Mouse (Mus musculus) stomach, embryonic 16.5 days (tissue): ENCODE results near the gene Ppfibp2. TPM values are rescaled to one million over a fixed set of nuclear protein-coding genes. Genes with fewer than 3 reads are reported as not detected.
A peak's percentile ranks its signal among the peaks of the same experiment; 100 is the strongest.

ENCODE experiments used
- ATAC-seq: fragments of 200-750 bp; cut with Nextera tagmentation; 2 replicates; pipeline ENCODE4 v1.8.0; 2017; ENCODE audit warnings: moderate number of reproducible peaks, moderate TSS enrichment; ENCODE audit not compliant: insufficient read depth, low FRiP score
- H3K27ac ChIP-seq: fragments of 300-500 bp; sonication (generic); 2 replicates; pipeline ENCODE4 v1.5.1; 2014; ENCODE audit warnings: low read length
- H3K27me3 ChIP-seq: fragments of 300-500 bp; sonication (generic); 2 replicates; pipeline ENCODE4 v1.6.1; 2014; ENCODE audit warnings: low read length, control low read depth, mixed read lengths; ENCODE audit not compliant: control insufficient read depth, insufficient read depth
- H3K36me3 ChIP-seq: fragments of 300-500 bp; sonication (generic); 2 replicates; pipeline ENCODE4 v1.6.1; 2014; ENCODE audit warnings: low read length; ENCODE audit not compliant: control insufficient read depth, insufficient read depth
- H3K4me1 ChIP-seq: fragments of 300-500 bp; sonication (generic); 2 replicates; pipeline ENCODE4 v1.6.1; 2014; ENCODE audit warnings: low read length, control low read depth, mixed read lengths; ENCODE audit not compliant: control insufficient read depth, insufficient read depth
- H3K4me2 ChIP-seq: fragments of 300-500 bp; sonication (generic); 2 replicates; pipeline ENCODE4 v1.6.1; 2014; ENCODE audit warnings: low read depth, low read length, mixed read lengths
- H3K4me3 ChIP-seq: fragments of 300-500 bp; sonication (generic); replicated peaks from 2 replicates; pipeline ENCODE4 v1.5.1; 2014; ENCODE audit warnings: mild to moderate bottlenecking, low read length
- H3K9ac ChIP-seq: fragments of 300-500 bp; sonication (generic); 2 replicates; pipeline ENCODE4 v1.6.1; 2014; ENCODE audit warnings: low read length
- H3K9me3 ChIP-seq: fragments of 300-500 bp; sonication (generic); replicated peaks from 2 replicates; pipeline ENCODE4 v1.6.1; 2016; ENCODE audit warnings: low read length, control low read depth; ENCODE audit not compliant: control insufficient read depth
- WGBS: fragments of 180-500 bp; shearing (Covaris S2); extraction: QIAGEN DNeasy Blood & Tissue Kit; methylation state at CpG from one replicate; pipeline ENCODE4 v1.1.7; 2014; 5-methylcytosine and 5-hydroxymethylcytosine counted together
- polyA plus RNA-seq: library from polyadenylated mRNA; unstranded; fragments of >200 nt; fragmentation: Nextera tagmentation; extraction: Ambion mirVana; gene quantifications from 2 replicates; pipeline ENCODE4 v1.2.1, GENCODE M21; 2015

The Ppfibp2 gene
- polyA plus RNA-seq, 1 experiment from 2014 or later: 20.3 TPM

- H3K36me3 ChIP-seq: no peaks in the 10 kb centered on the region
- H3K9me3 ChIP-seq: no peaks in the 10 kb centered on the region
- no peak for ATAC-seq
- WGBS: 80% methylated on average over 12 of the region's 12 CpGs
- no peak overlapping the region for H3K4me2 ChIP-seq
- H3K4me3 ChIP-seq: no peak overlapping the region
- no peak overlapping the region for H3K9ac ChIP-seq
- no peak overlapping the region for H3K27ac ChIP-seq
- H3K27me3 ChIP-seq: no peaks in the 10 kb centered on the region
- H3K4me1 ChIP-seq: no peaks in the 10 kb centered on the region
These were observed 54.1 kb downstream of the Ppfibp2 start for GRCm38 (mm10) chr7:107648937-107649688.

GRCm38 (mm10) chr7:107649990-107650389 is 55.0 kb downstream of the Ppfibp2 start:
- Histone ChIP-seq H3K9me3 (no peaks in the 10 kb centered on the region), H3K36me3 (no peaks in the 10 kb centered on the region), H3K27ac (no peak overlapping the region), H3K4me2 (no peak overlapping the region), H3K4me3 (no peak overlapping the region), H3K9ac (no peak overlapping the region), H3K4me1 (no peaks in the 10 kb centered on the region), H3K27me3 (no peaks in the 10 kb centered on the region)
- whole genome bisulfite sequencing: 85% methylated on average over 7 of the region's 7 CpGs
- no peak for ATAC-seq

GRCm38 (mm10) chr7:107651821-107652220 is 56.8 kb downstream of the Ppfibp2 start:
- no peak overlapping the region for H3K27ac ChIP-seq
- H3K9me3 ChIP-seq: no peaks in the 10 kb centered on the region
- H3K27me3 ChIP-seq: no peaks in the 10 kb centered on the region
- H3K4me1 ChIP-seq: no peaks in the 10 kb centered on the region
- no peaks in the 10 kb centered on the region for H3K36me3 ChIP-seq
- H3K4me2 ChIP-seq: no peak overlapping the region
- H3K9ac ChIP-seq: no peak overlapping the region
- no peak for ATAC-seq
- 65% methylated on average over 1 of the region's 1 CpGs for WGBS
- H3K4me3 ChIP-seq: no peak overlapping the region

- Histone ChIP-seq H3K9me3 (no peaks in the 10 kb centered on the region), H3K4me1 (peaks cover 7% of the 10 kb centered on the region), H3K4me2 (no peak overlapping the region), H3K36me3 (no peaks in the 10 kb centered on the region), H3K9ac (no peak overlapping the region), H3K27me3 (no peaks in the 10 kb centered on the region), H3K4me3 (no peak overlapping the region), H3K27ac (no peak overlapping the region)
- no peak for ATAC-seq
- WGBS: 61% methylated on average over 6 of the region's 6 CpGs
These were observed 61.4 kb downstream of the Ppfibp2 start for GRCm38 (mm10) chr7:107656451-107656850.

GRCm38 (mm10) chr7:107659186-107659918 is 64.3 kb downstream of the Ppfibp2 start:
- H3K4me2 ChIP-seq: no peak overlapping the region
- 62% methylated on average over 8 of the region's 8 CpGs for WGBS
- no peak for ATAC-seq
- no peaks in the 10 kb centered on the region for H3K27me3 ChIP-seq
- H3K4me3 ChIP-seq: no peak overlapping the region
- no peaks in the 10 kb centered on the region for H3K36me3 ChIP-seq
- no peak overlapping the region for H3K9ac ChIP-seq
- H3K4me1 ChIP-seq: peaks cover 31% of the 10 kb centered on the region
- no peak overlapping the region for H3K27ac ChIP-seq
- no peaks in the 10 kb centered on the region for H3K9me3 ChIP-seq

GRCm38 (mm10) chr7:107661189-107661842 is 66.3 kb downstream of the Ppfibp2 start:
- H3K4me1 ChIP-seq: peaks cover 48% of the 10 kb centered on the region
- peak; percentile 38; the same call in 1 of the 2 replicates for ATAC-seq
- no peaks in the 10 kb centered on the region for H3K36me3 ChIP-seq
- no peak overlapping the region for H3K4me3 ChIP-seq
- no peak overlapping the region for H3K4me2 ChIP-seq
- H3K9ac ChIP-seq: 0 out of 2 replicates have a peak overlapping the region, but pooled peaks have one; percentile 8
- H3K27ac ChIP-seq: peak overlapping the region; percentile 81
- 16% methylated on average over 8 of the region's 8 CpGs for WGBS
- no peaks in the 10 kb centered on the region for H3K27me3 ChIP-seq
- no peaks in the 10 kb centered on the region for H3K9me3 ChIP-seq

- Histone ChIP-seq H3K4me2 (no peak overlapping the region), H3K36me3 (no peaks in the 10 kb centered on the region), H3K4me1 (peaks cover 54% of the 10 kb centered on the region), H3K27ac (peak overlapping the region; percentile 81), H3K4me3 (no peak overlapping the region), H3K27me3 (no peaks in the 10 kb centered on the region), H3K9ac (peak overlapping the region; percentile 24; the same call in 1 of the 2 replicates), H3K9me3 (no peaks in the 10 kb centered on the region)
- ATAC-seq: no peak
- 32% methylated on average over 5 of the region's 5 CpGs for WGBS
These were observed 66.9 kb downstream of the Ppfibp2 start for GRCm38 (mm10) chr7:107661843-107662281.

GRCm38 (mm10) chr7:107663621-107664020 is 68.6 kb downstream of the Ppfibp2 start:
- H3K27me3 ChIP-seq: no peaks in the 10 kb centered on the region
- H3K4me3 ChIP-seq: no peak overlapping the region
- ATAC-seq: peak; percentile 16; the same call in 1 of the 2 replicates
- 42% methylated on average over 6 of the region's 6 CpGs for WGBS
- 0 out of 2 replicates have a peak overlapping the region, but pooled peaks have one; percentile 33 for H3K9ac ChIP-seq
- peak overlapping the region; percentile 95 for H3K27ac ChIP-seq
- 0 out of 2 replicates have a peak overlapping the region, but pooled peaks have one; percentile 51 for H3K4me2 ChIP-seq
- H3K36me3 ChIP-seq: no peaks in the 10 kb centered on the region
- peaks cover 57% of the 10 kb centered on the region for H3K4me1 ChIP-seq
- H3K9me3 ChIP-seq: no peaks in the 10 kb centered on the region
